Mouse (Mus musculus): Measurements from ENCODE around the gene Lyrm2.

Gene Lyrm2

GRCm38 (mm10) chr4:32799966-32800576, at the start of gene Lyrm2:
TSS of gene Lyrm2 (plus strand) at chr4:32800253.
- DNase-seq (ENCODE audit: low spot score), result peak; percentile 83

GRCm38 (mm10) chr4:32750711-32751110, 49.3 kb upstream of the Lyrm2 start:
- DNase-seq (ENCODE audit: low spot score), result no peak

- DNase-seq (ENCODE audit: low spot score), result no peak
Observed at GRCm38 (mm10) chr4:32757430-32757829, 42.6 kb upstream of the Lyrm2 start.

GRCm38 (mm10) chr4:32767471-32767870, 32.6 kb upstream of the Lyrm2 start:
- no peak for DNase-seq (ENCODE audit: low spot score)

- no peak for DNase-seq (ENCODE audit: low spot score)
Observed at GRCm38 (mm10) chr4:32768046-32768445, 32.0 kb upstream of the Lyrm2 start.

- DNase-seq (ENCODE audit: low spot score), result no peak
Observed at GRCm38 (mm10) chr4:32770284-32770810, 29.7 kb upstream of the Lyrm2 start.

- DNase-seq (ENCODE audit: low spot score), result peak; percentile 11
Observed at GRCm38 (mm10) chr4:32779996-32780395, 20.1 kb upstream of the Lyrm2 start.

GRCm38 (mm10) chr4:32787110-32787509, 12.9 kb upstream of the Lyrm2 start:
- DNase-seq (ENCODE audit: low spot score), result no peak

GRCm38 (mm10) chr4:32789020-32789419, 11.0 kb upstream of the Lyrm2 start:
- no peak for DNase-seq (ENCODE audit: low spot score)

- no peak for DNase-seq (ENCODE audit: low spot score)
Observed at GRCm38 (mm10) chr4:32798976-32799375, 1.1 kb upstream of the Lyrm2 start.

GRCm38 (mm10) chr4:32800577-32801170, 621 bp downstream of the Lyrm2 start:
- DNase-seq (ENCODE audit: low spot score), result no peak

- DNase-seq (ENCODE audit: low spot score), result no peak
Observed at GRCm38 (mm10) chr4:32817478-32817877, 17.4 kb downstream of the Lyrm2 start.

GRCm38 (mm10) chr4:32820676-32821075, 20.6 kb downstream of the Lyrm2 start:
- no peak for DNase-seq (ENCODE audit: low spot score)

- no peak for DNase-seq (ENCODE audit: low spot score)
Observed at GRCm38 (mm10) chr4:32824254-32824653, 24.2 kb downstream of the Lyrm2 start.

- no peak for DNase-seq (ENCODE audit: low spot score)
Observed at GRCm38 (mm10) chr4:32826925-32827324, 26.9 kb downstream of the Lyrm2 start.

GRCm38 (mm10) chr4:32828385-32829077, 28.5 kb downstream of the Lyrm2 start:
- DNase-seq (ENCODE audit: low spot score), result no peak

GRCm38 (mm10) chr4:32829316-32829715, 29.3 kb downstream of the Lyrm2 start:
- DNase-seq (ENCODE audit: low spot score), result no peak

GRCm38 (mm10) chr4:32833494-32834282, 33.6 kb downstream of the Lyrm2 start:
- DNase-seq (ENCODE audit: low spot score), result no peak

- DNase-seq (ENCODE audit: low spot score), result no peak
Observed at GRCm38 (mm10) chr4:32834541-32834940, 34.5 kb downstream of the Lyrm2 start.

- no peak for DNase-seq (ENCODE audit: low spot score)
Observed at GRCm38 (mm10) chr4:32836071-32836470, 36.0 kb downstream of the Lyrm2 start.

GRCm38 (mm10) chr4:32838401-32838800, 38.3 kb downstream of the Lyrm2 start:
- DNase-seq (ENCODE audit: low spot score), result no peak

All from testis, postnatal 14 days (tissue).